Mouse (Mus musculus): ENCODE measurements around the gene Vangl2. TPM values are rescaled to one million over a fixed set of nuclear protein-coding genes. Genes with fewer than 3 reads are reported as not detected.

The Vangl2 gene
- 6.1 and 6.8 TPM in 2 replicates for polyA plus RNA-seq (2015; fragmentation: Nextera tagmentation; extraction: Ambion mirVana)

DNA sequence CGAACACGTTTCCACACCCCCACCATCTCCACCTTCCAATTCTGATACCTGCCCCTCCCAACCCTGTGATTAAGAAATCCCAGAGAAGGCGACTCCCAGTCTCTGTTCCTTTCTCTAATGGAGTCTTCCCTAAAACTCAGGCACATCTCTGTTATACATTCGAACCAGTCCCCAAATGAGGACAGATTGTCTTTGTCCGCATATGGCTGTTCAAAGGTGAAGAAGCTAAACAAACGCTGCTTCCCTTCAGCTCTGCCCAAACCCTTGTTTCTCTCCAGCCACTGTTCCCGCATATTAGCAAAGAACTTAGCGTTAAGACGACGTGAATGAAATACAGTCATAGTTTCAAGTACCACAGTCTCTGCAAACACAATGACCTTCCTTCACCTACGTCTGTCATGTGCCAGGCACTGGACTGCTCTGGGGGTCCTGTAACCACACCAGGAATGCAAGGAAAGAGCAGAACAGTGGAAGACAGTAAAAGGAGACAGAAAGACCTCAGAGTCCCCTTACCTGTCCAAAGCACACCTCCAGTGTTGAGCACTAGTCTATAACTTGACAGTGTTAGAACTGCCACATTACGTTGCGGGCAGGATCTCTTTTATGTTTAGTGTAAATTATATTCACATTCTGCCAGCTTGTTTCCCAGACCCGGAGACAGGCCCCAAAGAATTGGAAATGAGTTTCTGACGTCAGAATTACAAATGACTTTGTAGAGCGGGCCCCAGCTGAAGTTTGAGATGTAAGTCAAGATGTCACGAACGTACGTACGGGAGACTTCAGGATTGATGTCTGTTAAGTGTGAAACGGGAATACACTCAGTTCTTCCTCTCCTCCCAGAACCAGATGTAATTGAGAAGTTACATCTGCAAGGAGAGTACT is at the start of gene Vangl2:
Vangl2 (minus strand) TSS at position 51 of the 882 bp plus-strand sequence.
- H3K9ac ChIP-seq (ENCODE audit: low read depth, low read length) = peak within 1 kb of the TSS; percentile 92
- no peaks in the 10 kb centered on the region for H3K36me3 ChIP-seq (ENCODE audit: control insufficient read depth, insufficient read depth, low read length)
- H3K27me3 ChIP-seq (replicated peaks; ENCODE audit: control insufficient read depth, insufficient read depth, low read length) = no peaks in the 10 kb centered on the region
- WGBS = 57% methylated on average over 21 of the region's 21 CpGs
- peak within 1 kb of the TSS; percentile 63 for H3K27ac ChIP-seq (ENCODE audit: low read length)
- H3K4me1 ChIP-seq (ENCODE audit: control insufficient read depth, insufficient read depth, low read length) = peaks cover 20% of the 10 kb centered on the region
- H3K9me3 ChIP-seq (ENCODE audit: control insufficient read depth, low read length) = no peaks in the 10 kb centered on the region
- peak within 1 kb of the TSS; percentile 77 for H3K4me2 ChIP-seq (ENCODE audit: low read depth, low read length)
- H3K4me3 ChIP-seq (ENCODE audit: low read length) = peak within 1 kb of the TSS; percentile 97
- no peak for ATAC-seq

- ATAC-seq = peak; percentile 79
- WGBS = 35% methylated on average over 5 of the region's 5 CpGs
- Histone ChIP-seq H3K9me3 (ENCODE audit: control insufficient read depth, low read length) (no peaks in the 10 kb centered on the region), H3K4me1 (ENCODE audit: control insufficient read depth, insufficient read depth, low read length) (0 out of 2 replicates have a peak, but pooled peaks cover 3% of the 10 kb centered on the region), H3K36me3 (ENCODE audit: control insufficient read depth, insufficient read depth, low read length) (peaks cover 14% of the 10 kb centered on the region; the same call in 1 of the 2 replicates), H3K4me2 (ENCODE audit: low read depth, low read length) (peak overlapping the region; percentile 33), H3K9ac (ENCODE audit: low read depth, low read length) (peak overlapping the region; percentile 53; the same call in 1 of the 2 replicates), H3K4me3 (ENCODE audit: low read length) (peak overlapping the region; percentile 22; the same call in 1 of the 2 replicates), H3K27ac (ENCODE audit: low read length) (peak overlapping the region; percentile 92), H3K27me3 (replicated peaks; ENCODE audit: control insufficient read depth, insufficient read depth, low read length) (no peaks in the 10 kb centered on the region)
Measured at GRCm38 (mm10) chr1:172077981-172078380, 49.7 kb upstream of the Vangl2 start.

DNA sequence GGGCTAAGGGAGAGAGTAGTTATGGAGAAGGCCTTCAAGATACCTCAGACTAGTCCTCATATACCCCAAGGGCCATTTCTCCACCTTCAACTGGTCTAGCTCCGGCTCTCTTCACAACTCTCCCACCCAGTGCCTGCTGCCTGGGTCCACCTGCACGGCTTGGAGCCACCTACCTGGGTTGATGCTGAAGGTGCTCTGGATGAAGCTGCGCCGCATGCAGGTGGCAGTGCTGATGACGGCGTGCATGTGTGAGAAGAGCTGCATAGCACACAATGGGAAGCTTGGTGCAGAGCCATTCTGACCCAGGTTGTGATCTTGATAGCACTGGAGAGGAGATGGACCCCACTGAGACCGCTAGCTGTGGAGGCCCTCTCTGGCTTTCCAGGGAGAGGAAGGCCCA is 44.4 kb upstream of the Vangl2 start:
- Histone ChIP-seq H3K36me3 (ENCODE audit: control insufficient read depth, insufficient read depth, low read length) (peaks cover 47% of the 10 kb centered on the region), H3K4me1 (ENCODE audit: control insufficient read depth, insufficient read depth, low read length) (no peaks in the 10 kb centered on the region), H3K9ac (ENCODE audit: low read depth, low read length) (no peak overlapping the region), H3K27me3 (replicated peaks; ENCODE audit: control insufficient read depth, insufficient read depth, low read length) (no peaks in the 10 kb centered on the region), H3K4me3 (ENCODE audit: low read length) (no peak overlapping the region), H3K9me3 (ENCODE audit: control insufficient read depth, low read length) (no peaks in the 10 kb centered on the region), H3K27ac (ENCODE audit: low read length) (no peak overlapping the region), H3K4me2 (ENCODE audit: low read depth, low read length) (no peak overlapping the region)
- 93% methylated on average over 7 of the region's 7 CpGs for WGBS
- no peak for ATAC-seq

- Histone ChIP-seq H3K9me3 (ENCODE audit: control insufficient read depth, low read length) (no peaks in the 10 kb centered on the region), H3K4me2 (ENCODE audit: low read depth, low read length) (no peak overlapping the region), H3K4me3 (ENCODE audit: low read length) (no peak overlapping the region), H3K27me3 (replicated peaks; ENCODE audit: control insufficient read depth, insufficient read depth, low read length) (no peaks in the 10 kb centered on the region), H3K4me1 (ENCODE audit: control insufficient read depth, insufficient read depth, low read length) (no peaks in the 10 kb centered on the region), H3K27ac (ENCODE audit: low read length) (no peak overlapping the region), H3K36me3 (ENCODE audit: control insufficient read depth, insufficient read depth, low read length) (peaks cover 50% of the 10 kb centered on the region), H3K9ac (ENCODE audit: low read depth, low read length) (no peak overlapping the region)
- 73% methylated on average over 4 of the region's 4 CpGs for WGBS
- no peak for ATAC-seq
Measured at GRCm38 (mm10) chr1:172071556-172071955, 43.3 kb upstream of the Vangl2 start.

- Histone ChIP-seq H3K4me3 (ENCODE audit: low read length) (no peak overlapping the region), H3K9me3 (ENCODE audit: control insufficient read depth, low read length) (no peaks in the 10 kb centered on the region), H3K4me2 (ENCODE audit: low read depth, low read length) (no peak overlapping the region), H3K27ac (ENCODE audit: low read length) (no peak overlapping the region), H3K4me1 (ENCODE audit: control insufficient read depth, insufficient read depth, low read length) (no peaks in the 10 kb centered on the region), H3K9ac (ENCODE audit: low read depth, low read length) (no peak overlapping the region), H3K36me3 (ENCODE audit: control insufficient read depth, insufficient read depth, low read length) (peaks cover 54% of the 10 kb centered on the region), H3K27me3 (replicated peaks; ENCODE audit: control insufficient read depth, insufficient read depth, low read length) (no peaks in the 10 kb centered on the region)
- WGBS = 52% methylated on average over 6 of the region's 6 CpGs
- no peak for ATAC-seq
Measured at GRCm38 (mm10) chr1:172070227-172070626, 42.0 kb upstream of the Vangl2 start.

DNA sequence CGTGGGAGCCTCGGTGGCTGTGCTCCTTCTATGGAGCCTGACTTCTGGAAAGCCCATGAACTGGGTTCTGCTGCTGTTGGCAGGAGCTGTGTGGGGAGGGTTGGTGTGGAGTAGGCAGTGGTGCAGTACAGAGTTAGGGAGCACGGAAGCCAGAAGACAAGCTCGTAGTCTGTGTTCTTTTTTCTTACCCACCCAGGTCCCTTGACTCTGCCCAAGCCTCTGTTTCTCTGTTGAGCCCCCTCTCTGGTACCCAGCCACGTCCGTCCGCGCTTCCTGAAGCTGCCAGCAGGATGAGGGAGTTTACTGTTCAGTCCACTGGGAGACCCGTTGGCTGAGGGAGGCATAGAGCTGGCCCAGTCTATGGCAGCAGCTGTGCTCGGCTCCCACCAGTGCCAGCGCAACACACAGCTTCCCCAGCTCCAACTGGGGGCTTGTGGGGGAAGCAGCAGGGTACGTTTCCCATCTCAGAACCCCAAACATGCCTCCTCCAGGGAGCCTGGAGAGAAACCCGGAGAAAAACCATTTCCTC is 36.4 kb upstream of the Vangl2 start:
- H3K4me1 ChIP-seq (ENCODE audit: control insufficient read depth, insufficient read depth, low read length) = peaks cover 22% of the 10 kb centered on the region
- H3K4me3 ChIP-seq (ENCODE audit: low read length) = no peak overlapping the region
- ATAC-seq = no peak
- WGBS = 71% methylated on average over 13 of the region's 13 CpGs
- H3K36me3 ChIP-seq (ENCODE audit: control insufficient read depth, insufficient read depth, low read length) = peaks cover 34% of the 10 kb centered on the region
- H3K4me2 ChIP-seq (ENCODE audit: low read depth, low read length) = no peak overlapping the region
- H3K9ac ChIP-seq (ENCODE audit: low read depth, low read length) = no peak overlapping the region
- H3K27me3 ChIP-seq (replicated peaks; ENCODE audit: control insufficient read depth, insufficient read depth, low read length) = no peaks in the 10 kb centered on the region
- H3K27ac ChIP-seq (ENCODE audit: low read length) = peak overlapping the region; percentile 70
- H3K9me3 ChIP-seq (ENCODE audit: control insufficient read depth, low read length) = no peaks in the 10 kb centered on the region

DNA sequence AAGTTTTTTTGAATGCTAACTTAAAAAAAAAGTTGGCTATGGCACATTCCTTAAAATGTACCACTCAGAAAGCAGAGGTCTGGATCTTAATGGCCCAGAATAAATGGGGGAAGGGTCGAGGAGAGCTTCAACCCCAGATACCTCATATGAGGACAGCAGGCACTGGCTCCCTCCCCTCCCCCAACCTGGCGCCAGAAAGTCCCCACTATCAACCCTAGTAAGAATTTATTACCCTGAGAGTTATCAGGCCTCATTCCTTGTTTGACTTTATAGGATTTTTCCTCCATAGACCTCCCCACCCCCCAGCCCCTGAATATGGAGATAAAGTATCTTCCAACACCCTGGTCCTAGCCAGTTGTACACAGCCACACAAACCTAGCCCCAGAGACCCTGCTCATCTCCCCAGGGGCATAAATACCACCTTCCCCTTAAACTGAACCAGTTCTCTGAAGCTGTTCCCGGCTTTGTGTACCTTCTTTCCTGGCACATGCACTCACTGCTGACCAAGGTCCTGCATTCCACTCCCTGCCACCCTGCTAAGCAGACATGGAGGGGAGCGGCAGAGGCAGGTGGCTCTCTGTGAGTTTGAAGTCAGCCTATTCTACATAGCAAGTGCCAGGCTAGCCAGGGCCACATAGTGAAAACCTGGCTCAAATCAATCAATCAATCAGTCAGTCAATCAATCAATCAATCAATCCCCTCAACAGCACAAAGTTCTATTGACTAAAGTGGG is 35.2 kb upstream of the Vangl2 start:
- Histone ChIP-seq H3K27ac (ENCODE audit: low read length) (peak overlapping the region; percentile 70), H3K9me3 (ENCODE audit: control insufficient read depth, low read length) (no peaks in the 10 kb centered on the region), H3K27me3 (replicated peaks; ENCODE audit: control insufficient read depth, insufficient read depth, low read length) (no peaks in the 10 kb centered on the region), H3K36me3 (ENCODE audit: control insufficient read depth, insufficient read depth, low read length) (peaks cover 23% of the 10 kb centered on the region), H3K9ac (ENCODE audit: low read depth, low read length) (peak overlapping the region; percentile 5; the same call in 1 of the 2 replicates), H3K4me3 (ENCODE audit: low read length) (no peak overlapping the region), H3K4me1 (ENCODE audit: control insufficient read depth, insufficient read depth, low read length) (peaks cover 22% of the 10 kb centered on the region), H3K4me2 (ENCODE audit: low read depth, low read length) (no peak overlapping the region)
- 20% methylated on average over 4 of the region's 4 CpGs for WGBS
- ATAC-seq = peak; percentile 78

DNA sequence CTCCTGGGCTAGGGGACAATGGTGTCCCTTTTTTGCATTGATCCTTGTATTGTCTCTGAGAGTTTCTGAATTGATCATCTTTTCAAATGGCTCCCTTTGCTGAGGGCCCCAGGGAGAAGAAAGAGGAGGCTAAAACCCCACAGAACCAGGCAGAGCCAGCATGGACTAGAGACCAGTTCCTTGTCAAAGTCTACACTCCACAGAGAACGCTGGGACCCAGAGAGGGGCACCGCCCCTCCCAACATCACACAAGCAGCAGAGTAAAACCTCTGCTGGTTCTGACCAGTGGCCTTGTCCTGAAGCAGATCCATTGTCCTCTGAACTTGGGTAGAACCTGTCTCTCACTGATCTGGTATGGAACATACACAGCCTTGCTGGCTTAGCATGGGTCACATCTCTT is 33.9 kb upstream of the Vangl2 start:
- no peak overlapping the region for H3K27ac ChIP-seq (ENCODE audit: low read length)
- no peak overlapping the region for H3K4me3 ChIP-seq (ENCODE audit: low read length)
- no peak for ATAC-seq
- WGBS = 82% methylated on average over 2 of the region's 2 CpGs
- H3K27me3 ChIP-seq (replicated peaks; ENCODE audit: control insufficient read depth, insufficient read depth, low read length) = no peaks in the 10 kb centered on the region
- H3K4me1 ChIP-seq (ENCODE audit: control insufficient read depth, insufficient read depth, low read length) = peaks cover 22% of the 10 kb centered on the region
- H3K9ac ChIP-seq (ENCODE audit: low read depth, low read length) = no peak overlapping the region
- no peaks in the 10 kb centered on the region for H3K9me3 ChIP-seq (ENCODE audit: control insufficient read depth, low read length)
- H3K4me2 ChIP-seq (ENCODE audit: low read depth, low read length) = no peak overlapping the region
- H3K36me3 ChIP-seq (ENCODE audit: control insufficient read depth, insufficient read depth, low read length) = peaks cover 15% of the 10 kb centered on the region

DNA sequence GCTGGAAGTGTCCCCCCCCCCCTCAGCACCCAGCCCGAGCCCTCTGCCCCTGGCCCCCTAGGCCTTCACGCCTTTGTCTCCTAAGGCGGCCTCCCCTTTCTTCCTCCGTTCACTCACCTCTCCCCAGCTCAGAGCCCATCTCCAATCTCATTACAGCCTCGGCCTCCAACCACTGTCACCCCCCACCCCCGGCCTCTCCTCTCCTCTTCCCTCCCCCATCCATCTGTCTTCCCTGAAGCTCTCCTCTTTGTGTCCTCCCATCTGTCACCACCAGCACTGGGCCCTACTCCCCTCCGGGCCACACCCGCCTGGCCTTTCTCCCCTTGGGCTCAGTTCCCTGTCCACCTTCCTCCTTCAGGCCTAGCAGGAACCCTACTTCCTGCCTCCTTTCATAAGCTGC is 33.0 kb upstream of the Vangl2 start:
- WGBS = 30% methylated on average over 8 of the region's 8 CpGs
- H3K4me3 ChIP-seq (ENCODE audit: low read length) = no peak overlapping the region
- H3K4me2 ChIP-seq (ENCODE audit: low read depth, low read length) = no peak overlapping the region
- no peaks in the 10 kb centered on the region for H3K9me3 ChIP-seq (ENCODE audit: control insufficient read depth, low read length)
- H3K27me3 ChIP-seq (replicated peaks; ENCODE audit: control insufficient read depth, insufficient read depth, low read length) = no peaks in the 10 kb centered on the region
- peaks cover 11% of the 10 kb centered on the region for H3K36me3 ChIP-seq (ENCODE audit: control insufficient read depth, insufficient read depth, low read length)
- peaks cover 22% of the 10 kb centered on the region for H3K4me1 ChIP-seq (ENCODE audit: control insufficient read depth, insufficient read depth, low read length)
- H3K9ac ChIP-seq (ENCODE audit: low read depth, low read length) = no peak overlapping the region
- ATAC-seq = no peak
- no peak overlapping the region for H3K27ac ChIP-seq (ENCODE audit: low read length)
